Mouse (Mus musculus) limb, embryonic 15.5 days (tissue): ENCODE measurements around the gene Ccdc162. TPM values are rescaled to one million over a fixed set of nuclear protein-coding genes. Genes with fewer than 3 reads are reported as not detected.

ENCODE experiments used
- ATAC-seq: fragments of 200-750 bp; cut with Nextera tagmentation; 2 replicates; pipeline ENCODE4 v1.8.0; 2017; ENCODE audit warnings: low read depth, moderate TSS enrichment; ENCODE audit not compliant: insufficient number of reproducible peaks, low FRiP score, low TSS enrichment
- H3K27ac ChIP-seq: fragments of 300-500 bp; sonication (generic); 2 replicates; pipeline ENCODE4 v1.5.1; 2015; ENCODE audit warnings: moderate library complexity, mild to moderate bottlenecking, inconsistent platforms
- H3K27me3 ChIP-seq: fragments of 300-500 bp; sonication (generic); 2 replicates; pipeline ENCODE4 v1.6.1; 2015; ENCODE audit warnings: inconsistent platforms
- H3K36me3 ChIP-seq: fragments of 300-500 bp; sonication (generic); 2 replicates; pipeline ENCODE4 v1.6.1; 2015; ENCODE audit warnings: inconsistent platforms
- H3K4me1 ChIP-seq: fragments of 300-500 bp; sonication (generic); 2 replicates; pipeline ENCODE4 v1.6.1; 2015; ENCODE audit warnings: inconsistent platforms
- H3K4me2 ChIP-seq: fragments of 300-500 bp; sonication (generic); 2 replicates; pipeline ENCODE4 v1.6.1; 2015; ENCODE audit warnings: mild to moderate bottlenecking, inconsistent platforms
- H3K4me3 ChIP-seq: fragments of 300-500 bp; sonication (generic); 2 replicates; pipeline ENCODE4 v1.5.1; 2015; ENCODE audit warnings: mild to moderate bottlenecking, inconsistent platforms
- H3K9ac ChIP-seq: fragments of 300-500 bp; sonication (generic); 2 replicates; pipeline ENCODE4 v1.6.1; 2015; ENCODE audit warnings: inconsistent platforms
- H3K9me3 ChIP-seq: fragments of 300-500 bp; sonication (generic); 2 replicates; pipeline ENCODE4 v1.6.1; 2016; ENCODE audit warnings: inconsistent platforms
- WGBS: fragments of 180-500 bp; shearing (Covaris S2); methylation state at CpG from one replicate; pipeline ENCODE4 v1.1.7; 2015; 5-methylcytosine and 5-hydroxymethylcytosine counted together
- polyA plus RNA-seq: library from polyadenylated mRNA; unstranded; fragments of >200 nt; fragmentation: Nextera tagmentation; extraction: Ambion mirVana; gene quantifications from 2 replicates; pipeline ENCODE4 v1.2.1, GENCODE M21; 2015

Gene Ccdc162
- polyA plus RNA-seq, 1 experiment from 2014 or later: 1.3 TPM

- Histone ChIP-seq H3K4me3 (no peak overlapping the region), H3K9me3 (no peaks in the 10 kb centered on the region), H3K4me2 (no peak overlapping the region), H3K9ac (no peak overlapping the region), H3K36me3 (no peaks in the 10 kb centered on the region), H3K4me1 (no peaks in the 10 kb centered on the region), H3K27me3 (no peaks in the 10 kb centered on the region), H3K27ac (no peak overlapping the region)
- no peak for ATAC-seq
- 87% methylated on average over 2 of the region's 2 CpGs for WGBS
Measured at GRCm38 (mm10) chr10:41588616-41589015, 127.8 kb downstream of the Ccdc162 start.

GRCm38 (mm10) chr10:41586947-41587852, 129.2 kb downstream of the Ccdc162 start:
- 0 out of 2 replicates have a peak, but pooled peaks cover 4% of the 10 kb centered on the region for H3K4me1 ChIP-seq
- H3K4me3 ChIP-seq: no peak overlapping the region
- no peaks in the 10 kb centered on the region for H3K9me3 ChIP-seq
- H3K4me2 ChIP-seq: no peak overlapping the region
- no peaks in the 10 kb centered on the region for H3K27me3 ChIP-seq
- 78% methylated on average over 18 of the region's 18 CpGs for WGBS
- H3K27ac ChIP-seq: no peak overlapping the region
- H3K9ac ChIP-seq: no peak overlapping the region
- no peaks in the 10 kb centered on the region for H3K36me3 ChIP-seq
- ATAC-seq: no peak

- Histone ChIP-seq H3K9me3 (no peaks in the 10 kb centered on the region), H3K4me2 (no peak overlapping the region), H3K36me3 (no peaks in the 10 kb centered on the region), H3K9ac (no peak overlapping the region), H3K27me3 (no peaks in the 10 kb centered on the region), H3K4me3 (no peak overlapping the region), H3K27ac (peak overlapping the region; percentile 27; the same call in 1 of the 2 replicates), H3K4me1 (0 out of 2 replicates have a peak, but pooled peaks cover 4% of the 10 kb centered on the region)
- 35% methylated on average over 6 of the region's 6 CpGs for WGBS
- ATAC-seq: no peak
Measured at GRCm38 (mm10) chr10:41583383-41583782, 133.1 kb downstream of the Ccdc162 start.

DNA sequence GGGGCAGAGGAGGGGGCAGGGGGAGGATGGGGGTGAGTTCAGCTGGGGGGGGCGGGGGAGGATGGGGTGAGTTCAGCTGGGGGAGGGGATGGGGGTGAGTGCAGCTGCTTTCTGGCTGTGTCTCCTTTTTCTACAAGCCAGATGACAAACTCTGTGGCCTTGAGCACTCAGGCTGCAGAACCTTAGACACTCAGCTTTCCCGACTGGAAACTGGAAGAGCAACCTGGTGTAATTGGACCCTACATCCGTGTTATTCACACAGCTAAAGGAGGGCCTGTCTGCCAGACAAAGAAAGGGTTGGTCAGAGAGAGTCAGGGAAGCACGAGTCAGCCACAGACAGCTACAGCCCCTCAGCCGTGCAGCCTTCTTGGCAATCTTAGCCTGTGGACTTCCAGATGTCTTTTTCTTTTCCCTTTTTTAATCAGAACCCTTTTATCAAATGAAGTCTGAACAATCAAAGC, 133.5 kb downstream of the Ccdc162 start:
- 7% methylated on average over 4 of the region's 5 CpGs for WGBS
- no peaks in the 10 kb centered on the region for H3K36me3 ChIP-seq
- H3K9me3 ChIP-seq: no peaks in the 10 kb centered on the region
- H3K27me3 ChIP-seq: no peaks in the 10 kb centered on the region
- H3K4me3 ChIP-seq: no peak overlapping the region
- H3K27ac ChIP-seq: peak overlapping the region; percentile 27; the same call in 1 of the 2 replicates
- H3K9ac ChIP-seq: no peak overlapping the region
- H3K4me2 ChIP-seq: no peak overlapping the region
- 0 out of 2 replicates have a peak, but pooled peaks have one; percentile 35 for ATAC-seq
- 0 out of 2 replicates have a peak, but pooled peaks cover 4% of the 10 kb centered on the region for H3K4me1 ChIP-seq

- 70% methylated on average over 4 of the region's 4 CpGs for WGBS
Measured at GRCm38 (mm10) chr10:41580441-41580840, 136.0 kb downstream of the Ccdc162 start.

GRCm38 (mm10) chr10:41578541-41578940, 137.9 kb downstream of the Ccdc162 start:
- Histone ChIP-seq H3K27me3 (no peaks in the 10 kb centered on the region), H3K4me1 (peaks cover 14% of the 10 kb centered on the region), H3K4me2 (no peak overlapping the region), H3K9ac (no peak overlapping the region), H3K9me3 (no peaks in the 10 kb centered on the region), H3K36me3 (no peaks in the 10 kb centered on the region), H3K27ac (no peak overlapping the region), H3K4me3 (no peak overlapping the region)
- ATAC-seq: no peak
- 53% methylated on average over 1 of the region's 1 CpGs for WGBS

More at GRCm38 (mm10) chr10:41580441-41580840, 136.0 kb downstream of the Ccdc162 start:
- H3K4me2 ChIP-seq: no peak overlapping the region
- H3K9ac ChIP-seq: no peak overlapping the region
- H3K27ac ChIP-seq: no peak overlapping the region
- H3K9me3 ChIP-seq: no peaks in the 10 kb centered on the region
- peaks cover 14% of the 10 kb centered on the region; the same call in 1 of the 2 replicates for H3K4me1 ChIP-seq
- H3K4me3 ChIP-seq: no peak overlapping the region
- no peak for ATAC-seq
- H3K27me3 ChIP-seq: no peaks in the 10 kb centered on the region
- no peaks in the 10 kb centered on the region for H3K36me3 ChIP-seq

DNA sequence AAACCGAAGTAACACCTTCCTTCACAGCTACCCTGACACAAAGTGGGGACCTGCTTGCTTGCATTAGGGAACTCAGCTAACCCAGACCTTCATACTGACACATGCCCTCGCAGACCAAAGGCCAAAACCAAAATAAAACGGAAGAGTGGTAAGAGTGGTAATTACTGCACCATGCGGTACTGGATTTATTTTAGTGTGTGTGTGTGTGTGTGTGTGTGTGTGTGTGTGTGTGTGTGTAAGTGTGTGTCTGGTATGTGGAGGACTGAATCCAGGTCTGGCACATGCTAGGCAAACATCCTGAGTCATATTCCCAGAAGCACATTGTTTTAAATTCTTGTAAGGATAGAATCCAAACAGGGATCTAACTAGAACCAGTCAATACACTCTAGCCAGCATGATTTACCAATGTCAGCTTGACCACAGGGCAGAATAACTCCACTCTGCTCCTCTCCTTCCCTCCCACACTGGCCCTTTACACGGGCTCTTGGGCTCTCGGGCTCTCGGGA, 140.1 kb downstream of the Ccdc162 start:
- no peak for ATAC-seq
- Histone ChIP-seq H3K4me2 (no peak overlapping the region), H3K27ac (peak overlapping the region; percentile 3; the same call in 1 of the 2 replicates), H3K9ac (no peak overlapping the region), H3K27me3 (no peaks in the 10 kb centered on the region), H3K4me3 (no peak overlapping the region), H3K36me3 (no peaks in the 10 kb centered on the region), H3K9me3 (no peaks in the 10 kb centered on the region), H3K4me1 (peaks cover 21% of the 10 kb centered on the region)
- 61% methylated on average over 7 of the region's 7 CpGs for WGBS

DNA sequence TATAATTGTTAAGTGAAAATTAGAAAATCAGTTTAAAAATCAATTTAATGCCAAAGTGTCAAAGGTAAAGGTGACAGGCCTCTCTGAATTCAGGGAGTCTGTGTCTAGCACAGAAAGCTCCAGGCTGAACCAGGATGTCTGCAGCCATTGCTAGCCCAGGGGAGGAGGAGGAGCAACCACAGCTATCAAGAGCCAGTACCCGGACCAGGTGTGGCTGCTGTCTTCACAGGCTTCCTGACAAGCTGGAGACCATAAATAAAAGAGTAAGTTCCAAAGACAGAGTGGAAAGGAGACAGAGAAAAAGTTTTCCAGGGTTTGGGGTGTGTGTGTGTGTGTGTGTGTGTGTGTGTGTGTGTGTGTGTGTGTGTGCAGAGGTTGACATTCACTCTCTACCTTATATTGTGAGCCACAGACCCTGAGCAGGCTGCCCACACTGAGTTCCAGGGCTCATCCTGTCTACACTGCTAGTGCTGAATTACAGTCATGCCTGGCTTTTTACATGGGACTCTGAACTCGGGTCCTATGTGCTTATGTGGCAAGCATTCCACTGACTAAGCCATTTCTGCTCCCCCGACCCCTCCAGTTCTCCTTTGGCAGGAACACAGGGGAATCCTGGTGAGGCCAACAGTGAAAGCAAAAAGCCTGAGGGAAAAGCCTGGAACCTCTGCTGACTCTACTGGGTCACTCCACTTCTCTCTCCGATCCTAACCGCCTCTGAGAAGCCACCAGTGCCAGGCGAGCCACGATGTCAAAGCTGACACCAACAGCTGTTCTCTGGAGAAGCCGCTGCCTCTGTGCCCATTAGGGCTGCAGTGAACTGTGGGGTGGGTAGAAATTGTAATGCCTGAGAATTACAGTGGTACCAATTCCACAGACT, 140.7 kb downstream of the Ccdc162 start:
- 60% methylated on average over 8 of the region's 8 CpGs for WGBS
- H3K9me3 ChIP-seq: no peaks in the 10 kb centered on the region
- no peaks in the 10 kb centered on the region for H3K27me3 ChIP-seq
- no peak overlapping the region for H3K4me2 ChIP-seq
- peaks cover 21% of the 10 kb centered on the region for H3K4me1 ChIP-seq
- peak overlapping the region; percentile 3; the same call in 1 of the 2 replicates for H3K27ac ChIP-seq
- no peak for ATAC-seq
- no peak overlapping the region for H3K4me3 ChIP-seq
- no peaks in the 10 kb centered on the region for H3K36me3 ChIP-seq
- no peak overlapping the region for H3K9ac ChIP-seq

- Histone ChIP-seq H3K4me3 (no peak overlapping the region), H3K9ac (no peak overlapping the region), H3K9me3 (no peaks in the 10 kb centered on the region), H3K4me2 (no peak overlapping the region), H3K36me3 (no peaks in the 10 kb centered on the region), H3K27me3 (no peaks in the 10 kb centered on the region), H3K4me1 (peaks cover 21% of the 10 kb centered on the region), H3K27ac (no peak overlapping the region)
- ATAC-seq: no peak
- 16% methylated on average over 6 of the region's 6 CpGs for WGBS
Measured at GRCm38 (mm10) chr10:41573190-41573589, 143.2 kb downstream of the Ccdc162 start.

DNA sequence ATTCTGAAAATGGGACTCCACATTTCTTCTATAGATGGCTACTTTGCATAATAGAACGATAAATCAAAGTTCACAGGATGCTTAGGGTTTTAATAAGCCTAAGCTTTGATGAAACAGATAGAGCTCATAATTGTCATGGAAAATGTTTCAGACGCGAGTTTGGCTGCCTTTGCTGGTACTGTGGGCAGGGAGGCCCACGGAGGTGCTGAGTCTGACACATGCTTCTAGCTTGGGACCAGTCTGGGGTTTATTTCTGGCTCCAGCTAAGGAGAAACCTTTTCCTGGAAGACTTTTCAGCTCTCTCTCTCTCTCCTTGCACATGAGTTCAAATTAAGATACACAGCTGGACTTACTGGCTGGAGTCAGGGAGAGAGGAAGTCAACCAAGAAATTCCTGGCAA, 144.2 kb downstream of the Ccdc162 start:
- no peak for ATAC-seq
- no peak overlapping the region for H3K9ac ChIP-seq
- H3K4me1 ChIP-seq: peaks cover 21% of the 10 kb centered on the region
- H3K4me3 ChIP-seq: no peak overlapping the region
- no peak overlapping the region for H3K4me2 ChIP-seq
- no peak overlapping the region for H3K27ac ChIP-seq
- WGBS: 61% methylated on average over 4 of the region's 4 CpGs
- H3K9me3 ChIP-seq: no peaks in the 10 kb centered on the region
- H3K27me3 ChIP-seq: no peaks in the 10 kb centered on the region
- no peaks in the 10 kb centered on the region for H3K36me3 ChIP-seq

DNA sequence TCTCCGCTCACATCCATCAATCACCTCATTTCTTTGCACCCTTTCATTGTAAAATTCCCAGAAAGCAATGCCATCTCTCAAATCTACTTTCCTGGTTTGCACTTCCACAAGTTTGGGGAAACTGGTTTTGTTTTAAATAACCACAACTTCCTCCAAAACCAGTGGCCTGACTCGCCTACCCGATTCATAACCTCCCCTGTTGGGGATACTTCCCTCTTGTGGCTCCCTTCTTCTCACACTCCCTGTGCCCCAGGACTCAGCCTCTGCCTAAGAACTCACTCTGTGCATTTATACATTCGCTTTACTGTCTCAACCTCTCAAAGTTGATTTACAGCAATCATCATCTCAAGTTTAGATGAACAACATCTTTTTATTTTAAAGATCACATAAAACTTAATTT, 145.4 kb downstream of the Ccdc162 start:
- no peak for ATAC-seq
- no peaks in the 10 kb centered on the region for H3K27me3 ChIP-seq
- no peak overlapping the region for H3K27ac ChIP-seq
- no peak overlapping the region for H3K9ac ChIP-seq
- H3K36me3 ChIP-seq: no peaks in the 10 kb centered on the region
- H3K4me2 ChIP-seq: no peak overlapping the region
- no peaks in the 10 kb centered on the region for H3K9me3 ChIP-seq
- WGBS: 79% methylated on average over 4 of the region's 4 CpGs
- H3K4me1 ChIP-seq: peaks cover 15% of the 10 kb centered on the region; the same call in 1 of the 2 replicates
- H3K4me3 ChIP-seq: no peak overlapping the region
